Mouse (Mus musculus): ENCODE data around the gene Pabpc5.
A peak's percentile ranks its signal among the peaks of the same experiment; 100 is the strongest.

Pabpc5 gene

DNA sequence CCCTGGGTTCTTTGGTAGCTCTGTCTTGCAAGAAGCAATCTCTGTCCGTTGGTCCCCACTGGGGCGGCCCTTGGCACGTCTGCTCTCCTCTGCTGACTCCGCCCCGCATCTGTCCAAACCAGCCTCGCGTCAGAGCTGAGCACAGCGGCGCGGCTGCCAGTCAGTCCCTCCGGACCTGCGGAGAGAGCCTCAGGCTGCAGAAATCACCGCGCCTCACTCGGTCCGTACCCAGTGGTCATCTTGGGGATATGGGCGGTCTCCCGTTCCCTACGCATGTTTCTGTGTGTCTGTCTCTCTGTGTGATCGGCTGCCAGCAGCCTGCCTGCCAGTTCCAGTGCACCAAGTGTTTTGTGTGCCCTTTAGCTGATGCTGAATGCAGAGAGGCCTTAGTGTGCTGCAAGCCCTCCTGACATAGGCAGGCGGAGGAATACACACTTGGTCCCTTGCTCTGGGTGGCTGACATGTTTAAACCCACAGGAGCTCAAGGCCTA is at the start of gene Pabpc5:
Gene Pabpc5, plus strand, starts transcription at position 116 of the 491 bp plus-strand sequence.
- DNase-seq (ENCODE audit: low spot score) = peak; percentile 81

- DNase-seq (ENCODE audit: low spot score) = no peak
These were observed 39.9 kb upstream of the Pabpc5 start for GRCm38 (mm10) chrX:119886957-119887593.

DNA sequence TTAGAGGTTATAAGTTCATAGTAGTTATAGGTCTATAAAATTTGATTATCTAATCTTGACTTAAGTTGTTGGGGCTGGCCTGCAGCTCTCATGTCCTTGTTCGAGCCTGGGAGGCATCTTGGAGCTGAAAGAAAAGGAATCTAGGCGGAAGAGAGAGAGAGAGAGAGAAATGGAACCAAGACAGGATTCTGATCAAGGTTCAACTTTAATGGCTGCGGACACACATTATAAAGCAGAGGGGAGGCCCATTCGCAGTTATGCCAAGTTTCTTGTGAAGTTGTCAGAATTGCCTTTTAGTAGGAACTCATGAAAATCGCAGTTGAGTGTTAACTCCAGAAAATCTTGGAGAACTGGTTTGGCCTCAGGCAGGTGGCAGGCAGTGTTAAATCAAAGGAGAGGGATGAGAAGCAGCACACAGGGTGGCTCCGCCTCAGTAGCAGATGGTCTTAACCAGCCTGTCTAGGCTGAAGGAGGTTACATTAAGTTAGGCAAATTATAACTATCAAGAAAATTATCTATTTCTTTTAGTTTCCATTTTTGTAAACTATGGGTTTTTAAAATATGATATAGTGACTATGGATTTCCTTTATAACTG is 38.6 kb upstream of the Pabpc5 start:
- DNase-seq (ENCODE audit: low spot score) = no peak

- DNase-seq (ENCODE audit: low spot score) = no peak
These were observed 856 bp downstream of the Pabpc5 start for GRCm38 (mm10) chrX:119927852-119928251.
